Mouse (Mus musculus) liver, postnatal 0 days (tissue): Measurements from ENCODE around the gene Trdn.

Experiments used
- CTCF ChIP-seq: sonication (generic); IDR thresholded peaks from 2 replicates; pipeline ENCODE4 v1.5.1; 2016; ENCODE audit warnings: antibody characterized with exemption, low read depth
- EP300 ChIP-seq: IDR thresholded peaks from 2 replicates; pipeline ENCODE4 v1.6.1; 2016; ENCODE audit warnings: antibody characterized with exemption, low read depth, mild to moderate bottlenecking

- no peak for TF ChIP-seq CTCF
- TF ChIP-seq EP300 = no peak
These were observed 108.7 kb downstream of the Trdn start for GRCm38 (mm10) chr10:33189031-33189430.
